Mouse (Mus musculus): ENCODE data around the gene Pknox2.

DNA sequence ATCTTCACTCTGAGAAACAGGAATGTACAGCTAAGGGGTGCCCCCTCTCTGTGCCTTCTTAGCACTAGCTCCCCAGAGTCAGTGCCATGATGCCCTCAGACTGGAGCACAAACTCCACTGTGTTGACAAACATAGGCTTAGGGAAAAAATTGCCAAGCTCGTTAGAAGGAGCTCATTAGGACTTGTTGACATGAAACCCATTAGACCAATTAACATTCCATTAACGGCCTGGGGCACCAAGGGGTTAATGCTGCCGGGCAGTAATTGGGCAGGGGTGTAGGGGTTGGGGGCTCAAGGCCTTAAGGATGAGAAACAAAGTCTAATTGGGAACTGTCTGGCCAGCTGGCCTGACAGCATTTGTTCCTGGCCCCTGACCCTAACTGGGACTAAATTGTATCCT is 175.1 kb downstream of the Pknox2 start:
- TF ChIP-seq CTCF (IDR thresholded peaks at IDR 0.05; ENCODE audit: control insufficient read depth, insufficient read depth, insufficient replicate concordance, low read depth, low read length) (no peak), POLR2A (IDR thresholded peaks at IDR 0.05; ENCODE audit: control insufficient read depth, low read depth, low read length) (no peak)
